Mouse (Mus musculus): ENCODE data around the gene Dbx1. TPM values are rescaled to one million over a fixed set of nuclear protein-coding genes. Genes with fewer than 3 reads are reported as not detected.

Gene Dbx1
- 0.05 TPM in 2 replicates for polyA plus RNA-seq (2012; rRNA removed)

DNA sequence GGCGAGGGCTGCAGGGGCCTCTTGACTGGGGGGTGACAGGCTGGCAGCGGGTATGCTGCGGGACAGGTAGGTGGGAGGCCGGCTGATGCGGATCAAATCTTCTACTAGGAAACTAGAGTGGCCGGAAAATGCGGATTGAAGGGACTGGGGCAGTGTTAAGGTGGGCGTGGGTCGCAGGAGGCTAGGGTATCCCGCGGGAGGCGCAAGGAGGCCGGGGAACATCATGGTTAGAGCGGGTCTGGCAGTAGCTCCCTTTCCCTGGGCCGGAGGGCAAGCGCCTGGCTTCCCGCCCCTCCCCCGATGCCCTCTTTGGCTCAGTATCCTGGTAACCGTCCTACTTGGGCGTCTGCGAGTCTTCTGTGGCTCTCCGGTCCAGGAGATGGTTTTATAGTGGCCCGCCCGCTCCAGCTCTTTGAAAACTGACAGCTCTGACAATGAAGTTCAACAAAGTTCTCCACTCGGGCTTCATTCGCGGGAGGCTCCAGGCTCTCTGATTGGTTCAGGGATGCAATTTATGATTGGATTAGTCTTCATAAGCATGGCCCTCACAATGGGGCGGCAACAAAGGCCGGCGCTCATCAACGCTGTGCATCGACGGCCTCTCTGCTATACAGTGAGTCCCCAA, at the start of gene Dbx1:
TSS of gene Dbx1 (minus strand) at position 359 of the 625 bp plus-strand sequence.
- H3K27me3 ChIP-seq (ENCODE audit: control insufficient read depth, insufficient read depth, low read length) = peaks cover 26% of the 10 kb centered on the region
- DNase-seq = no peak
- WGBS = 13% methylated on average over 33 of the region's 33 CpGs
- peaks cover 12% of the 10 kb centered on the region for H3K4me1 ChIP-seq (replicated peaks; ENCODE audit: control insufficient read depth, insufficient read depth, low read length)
- H3K4me3 ChIP-seq (ENCODE audit: control insufficient read depth, insufficient read depth, low read length) = no peak within 1 kb of the TSS
- H3K36me3 ChIP-seq (ENCODE audit: control insufficient read depth, insufficient read depth, low read length) = no peaks in the 10 kb centered on the region
- TF ChIP-seq POLR2A (IDR thresholded peaks at IDR 0.05; ENCODE audit: control insufficient read depth, extremely low read depth, insufficient read depth, low read length, poor library complexity) (no peak), CTCF (IDR thresholded peaks at IDR 0.05; ENCODE audit: borderline replicate concordance, control insufficient read depth, extremely low read depth, insufficient read depth, low read length, poor library complexity) (no peak)
- H3K27ac ChIP-seq (ENCODE audit: control insufficient read depth, insufficient read depth, low read length) = no peak within 1 kb of the TSS

GRCm38 (mm10) chr7:49678826-49679377, 42.3 kb upstream of the Dbx1 start:
- Histone ChIP-seq H3K4me1 (replicated peaks; ENCODE audit: control insufficient read depth, insufficient read depth, low read length) (no peaks in the 10 kb centered on the region), H3K36me3 (ENCODE audit: control insufficient read depth, insufficient read depth, low read length) (no peaks in the 10 kb centered on the region), H3K27me3 (ENCODE audit: control insufficient read depth, insufficient read depth, low read length) (peaks cover 6% of the 10 kb centered on the region; the same call in 1 of the 2 replicates), H3K27ac (ENCODE audit: control insufficient read depth, insufficient read depth, low read length) (no peak overlapping the region), H3K4me3 (ENCODE audit: control insufficient read depth, insufficient read depth, low read length) (no peak overlapping the region)
- DNase-seq = no peak
- WGBS = 28% methylated on average over 9 of the region's 9 CpGs
- TF ChIP-seq POLR2A (IDR thresholded peaks at IDR 0.05; ENCODE audit: control insufficient read depth, extremely low read depth, insufficient read depth, low read length, poor library complexity) = no peak
- TF ChIP-seq CTCF (IDR thresholded peaks at IDR 0.05; ENCODE audit: borderline replicate concordance, control insufficient read depth, extremely low read depth, insufficient read depth, low read length, poor library complexity) = no peak

GRCm38 (mm10) chr7:49678100-49678825, 41.6 kb upstream of the Dbx1 start:
- no peaks in the 10 kb centered on the region for H3K4me1 ChIP-seq (replicated peaks; ENCODE audit: control insufficient read depth, insufficient read depth, low read length)
- no peak overlapping the region for H3K27ac ChIP-seq (ENCODE audit: control insufficient read depth, insufficient read depth, low read length)
- TF ChIP-seq CTCF (IDR thresholded peaks at IDR 0.05; ENCODE audit: borderline replicate concordance, control insufficient read depth, extremely low read depth, insufficient read depth, low read length, poor library complexity) (no peak), POLR2A (IDR thresholded peaks at IDR 0.05; ENCODE audit: control insufficient read depth, extremely low read depth, insufficient read depth, low read length, poor library complexity) (no peak)
- WGBS = 13% methylated on average over 22 of the region's 22 CpGs
- peaks cover 6% of the 10 kb centered on the region; the same call in 1 of the 2 replicates for H3K27me3 ChIP-seq (ENCODE audit: control insufficient read depth, insufficient read depth, low read length)
- H3K4me3 ChIP-seq (ENCODE audit: control insufficient read depth, insufficient read depth, low read length) = no peak overlapping the region
- no peak for DNase-seq
- no peaks in the 10 kb centered on the region for H3K36me3 ChIP-seq (ENCODE audit: control insufficient read depth, insufficient read depth, low read length)

DNA sequence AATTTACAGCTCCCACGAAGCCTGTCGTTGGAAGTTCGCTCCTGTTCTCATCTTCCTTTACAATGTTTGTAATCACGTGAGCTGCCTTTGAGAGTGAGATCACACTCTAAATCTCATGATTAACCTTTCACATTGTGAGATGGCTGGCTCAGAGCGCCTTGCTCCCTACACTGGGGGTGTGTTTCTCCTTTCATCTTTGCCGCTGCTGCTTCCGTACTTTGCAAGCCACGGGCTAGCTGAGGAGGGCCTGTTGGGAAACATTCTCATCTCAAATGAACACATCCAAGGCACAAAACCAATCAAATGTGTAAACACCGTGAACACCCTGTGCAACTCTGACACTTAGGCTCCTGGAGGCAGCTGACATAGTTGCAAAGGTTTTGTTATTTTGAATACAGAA, 40.5 kb upstream of the Dbx1 start:
- no peak overlapping the region for H3K4me3 ChIP-seq (ENCODE audit: control insufficient read depth, insufficient read depth, low read length)
- H3K27me3 ChIP-seq (ENCODE audit: control insufficient read depth, insufficient read depth, low read length) = peaks cover 6% of the 10 kb centered on the region; the same call in 1 of the 2 replicates
- H3K36me3 ChIP-seq (ENCODE audit: control insufficient read depth, insufficient read depth, low read length) = no peaks in the 10 kb centered on the region
- 5% methylated on average over 9 of the region's 9 CpGs for WGBS
- no peak overlapping the region for H3K27ac ChIP-seq (ENCODE audit: control insufficient read depth, insufficient read depth, low read length)
- no peak for TF ChIP-seq POLR2A (IDR thresholded peaks at IDR 0.05; ENCODE audit: control insufficient read depth, extremely low read depth, insufficient read depth, low read length, poor library complexity)
- TF ChIP-seq CTCF (IDR thresholded peaks at IDR 0.05; ENCODE audit: borderline replicate concordance, control insufficient read depth, extremely low read depth, insufficient read depth, low read length, poor library complexity) = no peak
- no peaks in the 10 kb centered on the region for H3K4me1 ChIP-seq (replicated peaks; ENCODE audit: control insufficient read depth, insufficient read depth, low read length)
- DNase-seq = no peak

- Histone ChIP-seq H3K27me3 (ENCODE audit: control insufficient read depth, insufficient read depth, low read length) (peaks cover 6% of the 10 kb centered on the region; the same call in 1 of the 2 replicates), H3K4me1 (replicated peaks; ENCODE audit: control insufficient read depth, insufficient read depth, low read length) (no peaks in the 10 kb centered on the region), H3K4me3 (ENCODE audit: control insufficient read depth, insufficient read depth, low read length) (no peak overlapping the region), H3K36me3 (ENCODE audit: control insufficient read depth, insufficient read depth, low read length) (no peaks in the 10 kb centered on the region), H3K27ac (ENCODE audit: control insufficient read depth, insufficient read depth, low read length) (no peak overlapping the region)
- 23% methylated on average over 5 of the region's 5 CpGs for WGBS
- no peak for DNase-seq
- no peak for TF ChIP-seq POLR2A (IDR thresholded peaks at IDR 0.05; ENCODE audit: control insufficient read depth, extremely low read depth, insufficient read depth, low read length, poor library complexity)
- TF ChIP-seq CTCF (IDR thresholded peaks at IDR 0.05; ENCODE audit: borderline replicate concordance, control insufficient read depth, extremely low read depth, insufficient read depth, low read length, poor library complexity) = no peak
These were observed 40.0 kb upstream of the Dbx1 start for GRCm38 (mm10) chr7:49676627-49677026.

DNA sequence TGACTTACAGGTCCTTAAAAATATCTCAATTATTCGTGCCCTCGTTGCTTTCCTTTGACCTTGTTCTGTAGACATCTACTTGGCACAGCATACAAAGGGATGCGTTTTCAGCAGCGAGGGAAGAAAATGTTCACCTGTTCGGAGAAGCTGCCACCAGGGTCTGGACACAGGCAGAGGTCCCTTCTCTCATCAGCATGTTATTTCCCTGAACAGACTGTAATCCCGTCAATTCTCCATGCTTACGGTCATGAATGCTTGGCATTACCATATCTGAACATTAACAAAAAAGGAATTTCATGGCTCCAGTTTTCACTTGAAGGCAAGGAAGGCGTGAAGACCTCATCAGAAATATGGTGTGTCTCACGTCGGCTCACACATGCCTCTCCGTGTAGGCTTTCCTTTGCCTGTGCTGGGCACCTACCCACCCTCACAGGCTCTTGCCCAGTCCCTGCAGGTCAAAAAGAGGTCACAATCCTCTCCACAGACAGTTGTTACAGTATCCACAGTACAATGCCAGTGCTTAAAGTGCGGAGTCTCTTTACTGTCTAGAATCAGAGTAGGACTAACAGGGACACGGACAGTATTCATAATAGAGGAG, 31.7 kb upstream of the Dbx1 start:
- Histone ChIP-seq H3K36me3 (ENCODE audit: control insufficient read depth, insufficient read depth, low read length) (no peaks in the 10 kb centered on the region), H3K27me3 (ENCODE audit: control insufficient read depth, insufficient read depth, low read length) (no peaks in the 10 kb centered on the region), H3K27ac (ENCODE audit: control insufficient read depth, insufficient read depth, low read length) (no peak overlapping the region), H3K4me1 (replicated peaks; ENCODE audit: control insufficient read depth, insufficient read depth, low read length) (no peaks in the 10 kb centered on the region), H3K4me3 (ENCODE audit: control insufficient read depth, insufficient read depth, low read length) (no peak overlapping the region)
- no peak for TF ChIP-seq CTCF (IDR thresholded peaks at IDR 0.05; ENCODE audit: borderline replicate concordance, control insufficient read depth, extremely low read depth, insufficient read depth, low read length, poor library complexity)
- TF ChIP-seq POLR2A (IDR thresholded peaks at IDR 0.05; ENCODE audit: control insufficient read depth, extremely low read depth, insufficient read depth, low read length, poor library complexity) = no peak
- no peak for DNase-seq
- 93% methylated on average over 13 of the region's 13 CpGs for WGBS
